ENCODE assay signal across 8 mouse cellular contexts in the genomic region with DNA sequence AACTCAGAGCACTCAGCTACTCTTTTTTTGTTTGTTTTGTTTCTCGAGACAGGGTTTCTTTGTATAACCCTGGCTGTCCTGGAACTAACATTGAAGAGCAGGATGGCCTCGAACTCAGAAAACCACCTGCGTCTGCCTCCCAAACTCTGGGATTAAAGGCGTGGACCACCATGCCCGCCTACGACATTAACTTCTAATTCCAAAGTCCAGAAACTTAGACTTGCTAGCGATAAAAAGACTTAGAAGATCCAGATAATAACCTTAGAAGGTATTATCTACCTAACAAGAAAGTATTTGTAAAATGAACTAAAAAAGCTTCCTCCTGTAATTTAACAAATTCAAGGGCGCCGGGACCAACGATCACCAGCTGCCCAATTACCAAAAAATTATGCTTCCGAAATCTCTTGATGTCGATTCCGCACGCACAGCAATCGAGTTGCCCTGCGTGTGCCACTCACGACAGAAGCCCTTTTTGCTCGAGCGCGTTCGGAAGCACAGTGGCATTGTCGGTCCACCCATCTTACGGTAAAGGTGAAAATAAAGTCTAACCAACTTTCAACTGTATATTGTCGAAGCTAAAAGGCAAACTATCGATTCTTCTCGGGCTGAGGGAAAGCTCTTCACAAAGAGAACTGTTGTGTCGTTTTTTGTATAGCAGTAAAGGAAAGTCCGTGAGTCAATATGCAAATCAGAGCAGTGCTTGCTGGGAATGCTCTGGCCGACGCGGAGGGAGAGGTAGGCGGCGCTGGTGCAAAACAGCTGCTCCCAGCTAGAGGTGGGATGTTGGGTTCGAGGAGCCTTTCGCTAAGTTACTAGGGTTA. TPM values are rescaled to one million over a fixed set of nuclear protein-coding genes. Genes with fewer than 3 reads are reported as not detected.
DNase-seq lines count a peak whose midpoint lies in the region; ATAC-seq and TF ChIP-seq lines count a peak whose summit lies in the region.

No protein-coding gene starts in this region.

- WGBS in hindbrain, embryonic 14.5 days, result under 1% methylated on average over 35 of the region's 35 CpGs

- peak overlapping the region; percentile 22 for H3K4me3 ChIP-seq in hindbrain, embryonic 14.5 days (replicated peaks; ENCODE audit: low read length)

- no peaks in the 10 kb centered on the region for H3K36me3 ChIP-seq in hindbrain, embryonic 14.5 days (replicated peaks; ENCODE audit: control insufficient read depth, insufficient read depth)

- no peaks in the 10 kb centered on the region for H3K27me3 ChIP-seq in Patski
- H3K27me3 ChIP-seq in hindbrain, embryonic 14.5 days (ENCODE audit: control insufficient read depth, insufficient read depth, low read length), result no peaks in the 10 kb centered on the region

- no peak for TF ChIP-seq CTCF in Patski (IDR thresholded peaks at IDR 0.05)

- H3K4me2 ChIP-seq in hindbrain, embryonic 14.5 days (replicated peaks), result peak overlapping the region; percentile 52

- in situ Hi-C loops in Patski (cut with MboI; ENCODE audit: low pct_unique_long_range_greater_than_20kb), result loop anchor here (10.0 kb wide), 1 partner anchor 185 kb away; no protein-coding TSS in a partner anchor

- POLR2A ChIA-PET in Patski (lab: Charles Lee), result interaction anchor here (0.6 to 1.2 kb wide), 6 partner anchors 17 to 314 kb away, joined by 3 to 4 read pairs (median 3); no protein-coding TSS in a partner anchor

- CTCF ChIA-PET in Patski (lab: Charles Lee), result interaction anchor here (1.0 kb wide), 1 partner anchor 39 kb away, joined by 3 read pairs; no protein-coding TSS in a partner anchor

- no peak for ATAC-seq in Patski
- ATAC-seq in hindbrain, embryonic 14.5 days (ENCODE audit: low FRiP score), result peak; percentile 63

- peak overlapping the region; percentile 51 for H3K9ac ChIP-seq in hindbrain, embryonic 14.5 days

- DNase-seq in Patski (ENCODE audit: low read depth, low spot score), result peak; percentile 62
- peak; percentile 85 to 87 for DNase-seq in cerebellum, postnatal 14 days
- DNase-seq in frontal cortex, postnatal 14 days (ENCODE audit: low spot score in 2 of 2), result peak; percentile 75 to 78
- peak; percentile 95 for DNase-seq in hindbrain, embryonic 14.5 days (ENCODE audit: low spot score)
- DNase-seq in layer of hippocampus, postnatal 36 days, result peak; percentile 73 to 76
- peak; percentile 92 for DNase-seq in lung, postnatal 36 days
- peak; percentile 98 for DNase-seq in retina, postnatal 1 day
- peak; percentile 68 to 73 for DNase-seq in urinary bladder, adult 18-20 months (ENCODE audit: low spot score in 2 of 2)

- H3K27ac ChIP-seq in hindbrain, embryonic 14.5 days, result peak overlapping the region; percentile 91

- H3K9me3 ChIP-seq in hindbrain, embryonic 14.5 days (ENCODE audit: control insufficient read depth, low read length), result no peaks in the 10 kb centered on the region

- peaks cover under 1% of the 10 kb centered on the region; the same call in 1 of the 2 replicates for H3K4me1 ChIP-seq in hindbrain, embryonic 14.5 days (replicated peaks; ENCODE audit: control insufficient read depth, insufficient read depth, low read length)

RNA-seq across cellular contexts. Expression of a gene that starts 4.2 kb away (rescaled TPM):
- 19.1 TPM for polyA plus RNA-seq in Patski (2021)
- polyA plus RNA-seq in hindbrain, embryonic 14.5 days (2014; fragmentation: Nextera tagmentation; extraction: Ambion mirVana), result 38.0 and 40.8 TPM in 2 replicates
- 10 to 100 TPM; 23.6 to 23.7 TPM for total RNA-seq in layer of hippocampus, postnatal 36 days (2021)

RNA-seq across cellular contexts. Expression of a gene that starts 8.5 kb away (rescaled TPM):
- polyA plus RNA-seq in Patski (2021), result 14.0 TPM
- 34.7 and 36.7 TPM in 2 replicates for polyA plus RNA-seq in hindbrain, embryonic 14.5 days (2014; fragmentation: Nextera tagmentation; extraction: Ambion mirVana)
- total RNA-seq in layer of hippocampus, postnatal 36 days (2021), result 10 to 100 TPM; 21.3 to 24.7 TPM

RNA-seq across cellular contexts. Expression of a gene that starts 33.2 kb away (rescaled TPM):
- not detected for polyA plus RNA-seq in Patski (2021)
- polyA plus RNA-seq in hindbrain, embryonic 14.5 days (2014; fragmentation: Nextera tagmentation; extraction: Ambion mirVana), result 0.95 and 1.5 TPM in 2 replicates
- total RNA-seq in layer of hippocampus, postnatal 36 days (2021), result 1 to 10 TPM; 1.2 to 2.6 TPM

RNA-seq across cellular contexts. Expression of a gene that starts 57.8 kb away (rescaled TPM):
- polyA plus RNA-seq in Patski (2021), result 35.5 TPM
- 119 and 122 TPM in 2 replicates for polyA plus RNA-seq in hindbrain, embryonic 14.5 days (2014; fragmentation: Nextera tagmentation; extraction: Ambion mirVana)
- 10 to 100 TPM; 43.8 to 47.7 TPM for total RNA-seq in layer of hippocampus, postnatal 36 days (2021)

RNA-seq across cellular contexts. Expression of a gene that starts 59.4 kb away (rescaled TPM):
- 28.9 TPM for polyA plus RNA-seq in Patski (2021)
- 66.8 and 73.1 TPM in 2 replicates for polyA plus RNA-seq in hindbrain, embryonic 14.5 days (2014; fragmentation: Nextera tagmentation; extraction: Ambion mirVana)
- total RNA-seq in layer of hippocampus, postnatal 36 days (2021), result 10 to 100 TPM; 18.6 to 19.6 TPM
